Mouse (Mus musculus): ENCODE measurements around the gene Samd3.

The Samd3 gene

DNA sequence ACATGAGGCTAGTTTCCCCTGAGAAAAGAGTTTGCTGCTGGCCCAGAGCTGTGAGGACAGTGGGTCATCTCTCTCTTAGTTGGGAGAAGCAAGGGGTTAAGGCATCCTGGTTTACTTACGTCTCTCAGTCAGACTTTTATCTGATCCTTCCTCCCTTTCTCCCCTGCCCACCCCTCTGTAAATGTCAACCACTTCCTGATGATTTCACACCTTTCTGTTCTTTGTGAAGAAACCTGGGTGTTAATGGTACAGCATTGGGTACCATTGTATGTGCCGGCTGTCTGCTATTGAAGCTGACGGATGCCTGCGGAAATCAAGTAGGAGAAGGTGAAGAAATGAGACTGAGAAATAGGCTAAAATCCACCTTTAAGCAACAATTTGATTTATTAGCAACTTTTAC, at the start of gene Samd3:
TSS of gene Samd3 (plus strand) at position 220 of the 400 bp plus-strand sequence.
- DNase-seq (ENCODE audit: low read depth), result peak; percentile 39

GRCm38 (mm10) chr10:26185289-26185688, 44.2 kb upstream of the Samd3 start:
- no peak for DNase-seq (ENCODE audit: low read depth)

DNA sequence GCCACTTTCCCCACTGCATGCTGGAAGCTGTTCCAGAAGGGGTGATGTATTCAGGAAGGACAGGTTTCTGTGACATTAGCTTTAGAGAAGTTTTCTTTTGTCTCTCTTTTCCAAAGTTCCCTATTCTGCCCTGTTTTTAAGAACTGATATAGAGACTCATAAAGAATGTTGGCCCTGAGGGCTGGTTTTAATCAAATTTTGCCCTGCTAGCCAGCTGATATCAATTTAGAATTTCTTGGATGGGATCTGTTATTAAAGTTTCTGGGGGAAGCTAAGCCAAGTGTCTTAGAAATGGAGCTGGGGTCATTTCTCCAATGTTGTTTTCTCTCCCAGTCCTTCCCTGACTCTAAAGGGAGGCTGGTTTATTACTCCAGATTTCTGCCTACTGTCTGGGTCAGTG, 38.7 kb upstream of the Samd3 start:
- DNase-seq (ENCODE audit: low read depth), result no peak

- no peak for DNase-seq (ENCODE audit: low read depth)
These were observed 34.6 kb upstream of the Samd3 start for GRCm38 (mm10) chr10:26194892-26195291.

- DNase-seq (ENCODE audit: low read depth), result peak; percentile 6
These were observed 26.7 kb upstream of the Samd3 start for GRCm38 (mm10) chr10:26202708-26203368.

- no peak for DNase-seq (ENCODE audit: low read depth)
These were observed 8.8 kb upstream of the Samd3 start for GRCm38 (mm10) chr10:26220729-26221128.

- no peak for DNase-seq (ENCODE audit: low read depth)
These were observed 3.3 kb upstream of the Samd3 start for GRCm38 (mm10) chr10:26226241-26226640.

GRCm38 (mm10) chr10:26226734-26227133, 2.8 kb upstream of the Samd3 start:
- no peak for DNase-seq (ENCODE audit: low read depth)

DNA sequence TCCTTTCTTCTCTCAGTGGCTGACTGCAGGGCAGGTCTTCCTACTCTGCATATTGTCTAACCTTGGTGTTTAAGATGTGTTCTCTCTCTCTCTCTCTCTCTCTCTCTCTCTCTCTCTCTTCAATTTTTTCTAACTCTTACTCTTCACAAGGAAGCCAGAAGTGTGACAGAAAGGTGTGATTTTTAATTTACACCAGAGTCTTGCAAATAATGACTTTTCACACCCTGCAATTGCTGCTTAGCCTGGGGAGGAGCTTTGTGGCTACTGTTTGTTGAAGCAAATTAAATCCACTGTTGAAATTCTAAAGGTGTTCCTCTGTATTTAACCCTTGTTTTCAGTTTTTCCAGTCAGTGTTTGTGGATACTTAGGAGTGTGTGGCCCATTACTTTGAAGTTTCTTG, 1.3 kb upstream of the Samd3 start:
- DNase-seq (ENCODE audit: low read depth), result no peak

DNA sequence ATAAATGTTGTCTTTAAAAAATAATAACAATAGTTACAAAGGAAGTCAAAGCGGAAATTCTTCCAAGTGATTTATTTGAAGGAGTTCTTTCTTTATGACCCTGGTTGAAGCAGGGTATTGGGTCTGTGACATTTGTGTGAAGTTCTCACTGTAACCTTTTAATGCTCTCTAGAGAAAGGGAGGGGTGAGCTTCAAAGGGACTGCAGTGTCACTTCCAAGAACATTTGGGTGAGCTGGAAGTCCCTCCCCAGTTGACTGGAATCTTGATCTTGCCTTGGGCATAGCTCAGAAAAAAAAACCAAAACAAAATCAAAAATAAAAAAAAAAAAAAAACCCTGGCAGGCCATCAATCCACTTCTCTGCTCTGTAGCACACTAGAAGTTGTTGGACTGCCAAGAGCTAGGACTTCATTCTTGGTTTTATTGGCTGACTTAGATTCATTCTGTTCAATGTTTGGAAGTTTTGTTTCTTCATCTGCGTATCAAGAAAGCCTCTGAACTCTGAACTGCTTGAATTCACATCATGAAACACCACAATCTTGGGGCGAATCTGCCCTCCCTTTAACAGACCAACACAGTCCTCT, 2.7 kb downstream of the Samd3 start:
- no peak for DNase-seq (ENCODE audit: low read depth)

GRCm38 (mm10) chr10:26238559-26238958, 9.1 kb downstream of the Samd3 start:
- no peak for DNase-seq (ENCODE audit: low read depth)

DNA sequence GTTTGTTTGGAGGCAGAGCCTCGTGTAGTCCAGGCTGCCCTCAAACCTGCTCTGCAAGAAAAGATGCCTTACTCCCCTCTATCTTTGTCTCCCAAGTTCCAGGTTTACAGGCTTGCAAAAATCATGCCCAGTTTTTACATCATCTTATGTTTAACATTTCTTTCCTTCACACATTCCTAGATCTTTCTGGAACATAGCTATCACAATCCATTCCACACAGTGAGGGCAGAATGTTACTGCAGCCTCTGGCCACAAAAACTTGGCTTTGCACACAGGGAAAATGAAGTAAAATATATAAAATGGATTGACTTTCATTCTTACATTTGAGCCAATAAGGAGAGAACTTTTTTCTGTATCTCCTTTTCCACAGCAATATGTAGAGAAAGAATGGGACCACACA, 9.6 kb downstream of the Samd3 start:
- no peak for DNase-seq (ENCODE audit: low read depth)

- DNase-seq (ENCODE audit: low read depth), result no peak
These were observed 13.7 kb downstream of the Samd3 start for GRCm38 (mm10) chr10:26243203-26243602.

DNA sequence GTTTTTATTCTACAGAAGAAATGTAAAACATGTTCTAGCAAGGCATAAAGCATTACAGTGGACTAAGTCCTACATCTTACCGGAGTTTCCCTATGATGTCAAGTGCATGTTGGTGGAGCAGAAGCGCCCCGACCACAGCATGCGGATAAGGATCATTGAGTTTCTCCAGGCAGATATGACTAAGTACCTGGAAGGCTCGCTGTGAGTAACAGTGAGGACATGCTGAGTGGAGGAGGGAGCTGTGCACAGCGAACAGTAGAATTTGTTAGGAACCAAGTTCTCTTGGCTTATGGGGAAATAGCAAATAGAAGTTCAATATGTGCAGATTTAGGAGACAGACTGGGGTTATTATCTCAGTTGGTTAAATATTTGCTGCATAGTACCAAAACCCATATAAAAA, 15.0 kb downstream of the Samd3 start:
- DNase-seq (ENCODE audit: low read depth), result no peak

- no peak for DNase-seq (ENCODE audit: low read depth)
These were observed 20.1 kb downstream of the Samd3 start for GRCm38 (mm10) chr10:26249426-26250165.

GRCm38 (mm10) chr10:26259908-26260307, 30.4 kb downstream of the Samd3 start:
- peak; percentile 41 for DNase-seq (ENCODE audit: low read depth)

DNA sequence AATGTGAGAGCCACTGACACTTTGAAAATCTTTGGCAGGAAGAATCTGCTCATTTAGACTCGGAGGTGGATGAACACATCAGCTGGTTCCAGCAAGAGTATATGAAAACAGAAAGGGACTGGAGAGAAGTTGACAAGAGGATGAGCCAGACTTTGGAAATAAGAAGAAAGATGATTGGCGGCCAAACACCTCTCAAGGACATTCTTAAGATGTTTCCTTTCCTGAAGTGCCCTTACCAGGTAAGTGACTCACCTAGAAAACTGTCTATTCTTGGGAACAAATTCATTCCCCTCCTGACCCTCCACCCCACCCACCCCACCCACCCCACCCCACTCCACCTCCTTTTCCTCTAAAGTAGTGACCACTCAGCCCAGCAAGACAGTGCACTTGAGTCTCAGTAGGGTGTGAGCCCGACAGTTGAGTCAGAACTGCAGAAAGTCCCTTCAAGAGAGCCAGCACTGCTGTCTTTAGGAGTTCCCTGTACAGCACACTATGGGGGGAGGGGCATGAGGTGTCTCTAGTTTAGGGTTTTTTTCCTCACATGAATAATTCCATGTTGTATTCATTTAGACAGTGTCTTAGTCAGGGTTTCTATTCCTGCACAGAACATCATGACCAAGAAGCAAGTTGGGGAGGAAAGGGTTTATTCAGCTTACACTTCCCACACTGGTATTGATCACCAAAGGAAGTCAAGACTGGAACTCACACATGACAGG, 34.4 kb downstream of the Samd3 start:
- no peak for DNase-seq (ENCODE audit: low read depth)

DNA sequence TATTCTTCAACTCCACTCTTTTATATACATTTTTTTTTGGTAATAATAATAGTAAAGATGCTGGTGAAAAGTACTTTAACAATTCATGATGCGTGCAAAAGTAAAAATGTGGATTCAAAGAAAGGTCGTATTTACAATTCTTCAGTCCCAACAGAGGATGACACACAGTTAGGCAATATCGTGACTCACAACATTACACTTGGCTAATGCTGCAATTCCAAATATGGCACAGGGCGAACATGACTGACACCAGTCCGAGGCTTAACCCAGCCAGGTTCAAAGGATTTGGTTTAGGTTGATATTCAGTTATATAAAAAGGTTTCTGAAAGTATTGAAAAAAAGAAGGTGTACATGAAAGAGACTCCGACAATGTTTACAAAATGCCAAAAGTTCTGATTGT, 45.9 kb downstream of the Samd3 start:
- DNase-seq (ENCODE audit: low read depth), result no peak

GRCm38 (mm10) chr10:26280009-26280408, 50.5 kb downstream of the Samd3 start:
- no peak for DNase-seq (ENCODE audit: low read depth)

- no peak for DNase-seq (ENCODE audit: low read depth)
These were observed 57.6 kb downstream of the Samd3 start for GRCm38 (mm10) chr10:26287136-26287535.

DNA sequence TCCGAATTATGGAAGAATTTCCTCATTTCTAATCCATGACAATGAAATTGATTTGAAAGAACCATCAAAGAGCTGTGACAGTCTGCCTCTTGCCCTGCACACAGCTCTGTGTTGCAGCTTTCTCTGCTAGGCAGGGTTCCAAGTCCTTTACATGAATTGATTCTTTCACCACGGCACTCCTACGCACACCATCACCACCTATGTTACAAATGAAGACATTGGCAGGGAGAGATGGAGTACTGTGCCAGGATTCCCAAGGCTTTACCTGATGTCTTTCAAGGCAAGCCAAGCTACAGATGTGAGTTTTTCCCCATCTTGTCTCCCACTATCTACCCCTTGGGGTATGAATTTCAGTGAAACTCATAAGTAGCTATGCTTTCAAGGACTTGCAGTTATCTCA, 67.7 kb downstream of the Samd3 start:
- DNase-seq (ENCODE audit: low read depth), result no peak

- peak; percentile 18 for DNase-seq (ENCODE audit: low read depth)
These were observed 68.1 kb downstream of the Samd3 start for GRCm38 (mm10) chr10:26297626-26298025.

- no peak for DNase-seq (ENCODE audit: low read depth)
These were observed 72.8 kb downstream of the Samd3 start for GRCm38 (mm10) chr10:26302336-26302735.
